Mouse (Mus musculus) liver, embryonic 14.5 days (tissue): ENCODE results near the gene Trim71.

ENCODE experiments used
- CTCF ChIP-seq: IDR thresholded peaks from 2 replicates; pipeline ENCODE4 v1.5.1; 2016; ENCODE audit warnings: antibody characterized with exemption, low read depth, control low read depth
- EP300 ChIP-seq: IDR thresholded peaks from 2 replicates; pipeline ENCODE4 v1.6.1; 2016; ENCODE audit warnings: antibody characterized with exemption, low read depth

GRCm38 (mm10) chr9:114563761-114564606 is at the start of gene Trim71:
- TF ChIP-seq CTCF (no peak), EP300 (no peak)
